20 mouse cellular contexts compared by ENCODE assay signal in genomic region chr4:138568275-138568674, GRCm38 (mm10).
DNase-seq lines count a peak whose midpoint lies in the region; ATAC-seq and TF ChIP-seq lines count a peak whose summit lies in the region.
"Had no signal": no experiment of that assay in that cellular context is flagged by ENCODE, and none has a peak within 500 bp of the region (broad histone marks: within the 10 kb centered on the region; RNA-seq: fewer than 3 reads in every experiment).

No protein-coding gene starts in this region.

- no peaks in the 10 kb centered on the region for H3K27me3 ChIP-seq in forebrain, postnatal 0 days (ENCODE audit: insufficient read depth, low read length)
- no peaks in the 10 kb centered on the region for H3K27me3 ChIP-seq in forebrain, embryonic 13.5 days
- H3K27me3 ChIP-seq in midbrain, embryonic 10.5 days (ENCODE audit: low read depth, poor library complexity, severe bottlenecking), result no peaks in the 10 kb centered on the region
- H3K27me3 ChIP-seq in midbrain, embryonic 15.5 days (replicated peaks), result no peaks in the 10 kb centered on the region

- no peak overlapping the region for H3K4me2 ChIP-seq in forebrain, postnatal 0 days (ENCODE audit: low read depth)
- H3K4me2 ChIP-seq in forebrain, embryonic 13.5 days, result no peak overlapping the region
- H3K4me2 ChIP-seq in midbrain, embryonic 15.5 days, result no peak overlapping the region
- H3K4me2 ChIP-seq: heart, embryonic 11.5 days; heart, embryonic 15.5 days had no signal

- no peaks in the 10 kb centered on the region; the same call in 1 of the 2 replicates for H3K4me1 ChIP-seq in forebrain, postnatal 0 days (ENCODE audit: insufficient read depth)
- H3K4me1 ChIP-seq in forebrain, embryonic 13.5 days, result peaks cover 6% of the 10 kb centered on the region
- H3K4me1 ChIP-seq in midbrain, embryonic 10.5 days, result peaks cover 20% of the 10 kb centered on the region
- peaks cover 6% of the 10 kb centered on the region for H3K4me1 ChIP-seq in midbrain, embryonic 15.5 days

- H3K9me3 ChIP-seq in forebrain, postnatal 0 days (ENCODE audit: low read length), result no peaks in the 10 kb centered on the region
- H3K9me3 ChIP-seq in forebrain, embryonic 13.5 days (replicated peaks), result no peaks in the 10 kb centered on the region
- no peaks in the 10 kb centered on the region for H3K9me3 ChIP-seq in midbrain, embryonic 10.5 days (replicated peaks)
- H3K9me3 ChIP-seq in midbrain, embryonic 15.5 days, result no peaks in the 10 kb centered on the region
- H3K9me3 ChIP-seq: embryonic facial prominence, embryonic 10.5 days; heart, embryonic 15.5 days had no signal

- WGBS in forebrain, postnatal 0 days, result 40% methylated on average over 2 of the region's 2 CpGs
- WGBS in forebrain, embryonic 13.5 days, result 72% methylated on average over 2 of the region's 2 CpGs
- WGBS in midbrain, embryonic 10.5 days, result 78% methylated on average over 2 of the region's 2 CpGs
- WGBS in midbrain, embryonic 15.5 days, result 49% methylated on average over 2 of the region's 2 CpGs

- TF ChIP-seq CTCF in forebrain, postnatal 0 days (IDR thresholded peaks at IDR 0.05; ENCODE audit: low read depth), result no peak

- H3K9ac ChIP-seq in forebrain, postnatal 0 days, result no peak overlapping the region
- no peak overlapping the region for H3K9ac ChIP-seq in forebrain, embryonic 13.5 days
- no peak overlapping the region for H3K9ac ChIP-seq in midbrain, embryonic 15.5 days
- H3K9ac ChIP-seq: heart, embryonic 15.5 days had no signal

- H3K27ac ChIP-seq in forebrain, postnatal 0 days (ENCODE audit: low read depth, low read length), result no peak overlapping the region
- no peak overlapping the region for H3K27ac ChIP-seq in forebrain, embryonic 13.5 days
- peak overlapping the region; percentile 33; the same call in 1 of the 2 replicates for H3K27ac ChIP-seq in midbrain, embryonic 10.5 days (replicated peaks)
- H3K27ac ChIP-seq in midbrain, embryonic 15.5 days, result no peak overlapping the region
- H3K27ac ChIP-seq: embryonic facial prominence, embryonic 10.5 days; heart, adult 2 months; heart, embryonic 15.5 days had no signal

- DNase-seq in forebrain, postnatal 0 days, result peak; percentile 52
- DNase-seq in midbrain, embryonic 10.5 days (ENCODE audit: low spot score), result no peak
- DNase-seq in R1 (ENCODE audit: low read depth, low spot score), result peak; percentile 71
- DNase-seq in brain, adult 2 months (ENCODE audit: low read depth, low spot score), result peak; percentile 66
- DNase-seq in frontal cortex, adult 2 months (ENCODE audit: extremely low spot score in 1 of 2, low spot score in 1 of 2), result no peak
- DNase-seq in urinary bladder, postnatal 25 days (ENCODE audit: low spot score), result no peak
- DNase-seq: adrenal gland, adult 8-10 months; adrenal gland, postnatal 36 days; cerebellum, adult 11-12 months; cerebellum, adult 9-10 months; cerebellum, postnatal 25 days; gastrocnemius, postnatal 14 days; heart, adult 2 months; heart, postnatal 14 days had no signal

- no peaks in the 10 kb centered on the region for H3K36me3 ChIP-seq in forebrain, postnatal 0 days (ENCODE audit: insufficient read depth)
- H3K36me3 ChIP-seq in forebrain, embryonic 13.5 days (ENCODE audit: poor library complexity, severe bottlenecking), result no peaks in the 10 kb centered on the region
- H3K36me3 ChIP-seq in midbrain, embryonic 10.5 days, result no peaks in the 10 kb centered on the region
- no peaks in the 10 kb centered on the region for H3K36me3 ChIP-seq in midbrain, embryonic 15.5 days (replicated peaks)
- H3K36me3 ChIP-seq: embryonic facial prominence, embryonic 10.5 days; heart, embryonic 15.5 days had no signal

- peak; percentile 89 for ATAC-seq in forebrain, postnatal 0 days
- ATAC-seq in forebrain, embryonic 13.5 days, result no peak
- ATAC-seq in midbrain, embryonic 15.5 days (replicated peaks), result no peak
- ATAC-seq: intestine, postnatal 0 days had no signal

- H3K4me3 ChIP-seq in forebrain, postnatal 0 days (ENCODE audit: low read depth, low read length), result no peak overlapping the region
- no peak overlapping the region for H3K4me3 ChIP-seq in forebrain, embryonic 13.5 days
- no peak overlapping the region for H3K4me3 ChIP-seq in midbrain, embryonic 10.5 days
- no peak overlapping the region for H3K4me3 ChIP-seq in midbrain, embryonic 15.5 days
- H3K4me3 ChIP-seq: embryonic facial prominence, embryonic 10.5 days; heart, adult 2 months; heart, embryonic 15.5 days had no signal

Comparison
In these comparisons a context has a peak if more than half of its experiments do, and no peak if none do; other contexts are left out.
1. DNase-seq: peak in forebrain, postnatal 0 days (single experiment), R1 (single experiment) and brain, adult 2 months (single experiment); none in midbrain, embryonic 10.5 days (single experiment), frontal cortex, adult 2 months (0 of 2) and urinary bladder, postnatal 25 days (single experiment).